Mouse (Mus musculus) brain, embryonic 14.5 days (tissue): ENCODE measurements at regions not wholly inside any gene's neighbourhood (a gene's known extent, or its start where the extent isn't known, plus 50 kb on each side); places are given as distances from the start of the nearest gene placed in this dataset.

ENCODE experiments used
- CTCF ChIP-seq: fragments of 200-500 bp; IDR thresholded peaks from 2 replicates; pipeline ENCODE4 v1.5.1; 2012; ENCODE audit warnings: inconsistent platforms, mild to moderate bottlenecking, moderate library complexity, borderline replicate concordance; ENCODE audit not compliant: insufficient read depth, insufficient read length; ENCODE audit errors: extremely low read depth
- POLR2A ChIP-seq: fragments of 200-500 bp; IDR thresholded peaks from 2 replicates; pipeline ENCODE4 v1.6.1; 2012; ENCODE audit warnings: mild to moderate bottlenecking, inconsistent platforms, borderline replicate concordance; ENCODE audit not compliant: poor library complexity, insufficient read depth, insufficient read length, severe bottlenecking; ENCODE audit errors: extremely low read depth

DNA sequence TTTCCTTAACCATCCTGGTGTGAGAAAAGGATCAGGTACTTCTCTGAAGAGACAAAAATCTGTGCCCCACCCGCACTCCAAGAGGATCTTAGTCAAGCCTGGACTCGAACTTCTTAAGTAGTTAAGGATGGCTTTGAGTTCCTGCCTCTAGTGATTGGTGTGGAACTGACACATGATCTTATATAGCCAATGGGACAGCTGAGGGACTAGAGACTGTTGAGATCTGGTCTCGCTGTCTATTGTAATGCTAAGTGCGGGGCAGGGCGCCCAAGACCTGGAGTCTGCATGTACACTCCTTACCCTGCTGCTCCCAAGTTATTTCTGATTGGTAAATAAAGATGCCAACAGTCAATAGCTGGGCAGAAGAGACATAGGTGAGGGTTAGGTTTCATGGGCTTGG, 55.3 kb upstream of the Slc30a5 start:
- TF ChIP-seq CTCF (no peak), POLR2A (no peak)
